Mouse (Mus musculus) ES-Bruce4 (cell line): ENCODE data around the gene Gjc2. TPM values are rescaled to one million over a fixed set of nuclear protein-coding genes. Genes with fewer than 3 reads are reported as not detected.
A peak's percentile ranks its signal among the peaks of the same experiment; 100 is the strongest.

ENCODE experiments used
- H3K27ac ChIP-seq: 2 replicates; pipeline ENCODE4 v1.5.1; 2012; ENCODE audit warnings: low read length, inconsistent platforms; ENCODE audit not compliant: insufficient read depth
- H3K27me3 ChIP-seq: 2 replicates; pipeline ENCODE4 v1.6.1; 2012; ENCODE audit warnings: mild to moderate bottlenecking, low read length, inconsistent platforms; ENCODE audit not compliant: control insufficient read depth, poor library complexity, insufficient read depth, severe bottlenecking
- H3K36me3 ChIP-seq: 2 replicates; pipeline ENCODE4 v1.6.1; 2012; ENCODE audit warnings: inconsistent platforms, mild to moderate bottlenecking, low read length, moderate library complexity; ENCODE audit not compliant: control insufficient read depth, poor library complexity, insufficient read depth, severe bottlenecking
- H3K4me1 ChIP-seq: one replicate; pipeline ENCODE4 v1.8.1; 2011; ENCODE audit warnings: low read length; ENCODE audit not compliant: control insufficient read depth, insufficient read depth
- H3K4me3 ChIP-seq: 2 replicates; pipeline ENCODE4 v1.5.1; 2011; ENCODE audit warnings: low read depth, mild to moderate bottlenecking, low read length
- H3K9ac ChIP-seq: 2 replicates; pipeline ENCODE4 v1.6.1; 2012; ENCODE audit warnings: low read depth, mild to moderate bottlenecking, inconsistent platforms; ENCODE audit not compliant: poor library complexity, severe bottlenecking
- H3K9me3 ChIP-seq: replicated peaks from 2 replicates; pipeline ENCODE4 v1.6.1; 2012; ENCODE audit warnings: mild to moderate bottlenecking, low read length, inconsistent platforms; ENCODE audit not compliant: control insufficient read depth, poor library complexity, insufficient read depth, severe bottlenecking
- CTCF ChIP-seq: IDR thresholded peaks from one replicate; pipeline ENCODE4 v1.8.1; 2011; ENCODE audit warnings: low read depth, low read length
- EP300 ChIP-seq: IDR thresholded peaks from 2 replicates; pipeline ENCODE4 v1.6.1; 2011; ENCODE audit warnings: low read depth, low read length; ENCODE audit not compliant: insufficient read depth
- POLR2A ChIP-seq: IDR thresholded peaks from one replicate; pipeline ENCODE4 v1.8.1; 2011; ENCODE audit warnings: low read length; ENCODE audit not compliant: insufficient read depth
- polyA plus RNA-seq: library from polyadenylated mRNA; stranded (reverse); fragments of >200 nt; gene quantifications from 2 replicates; pipeline ENCODE4 v1.2.4, GENCODE M21; 2011; ENCODE audit warnings: low read depth; ENCODE audit not compliant: missing spikeins, insufficient read depth, insufficient read length

Gene Gjc2
- polyA plus RNA-seq, 1 experiment = not detected

DNA sequence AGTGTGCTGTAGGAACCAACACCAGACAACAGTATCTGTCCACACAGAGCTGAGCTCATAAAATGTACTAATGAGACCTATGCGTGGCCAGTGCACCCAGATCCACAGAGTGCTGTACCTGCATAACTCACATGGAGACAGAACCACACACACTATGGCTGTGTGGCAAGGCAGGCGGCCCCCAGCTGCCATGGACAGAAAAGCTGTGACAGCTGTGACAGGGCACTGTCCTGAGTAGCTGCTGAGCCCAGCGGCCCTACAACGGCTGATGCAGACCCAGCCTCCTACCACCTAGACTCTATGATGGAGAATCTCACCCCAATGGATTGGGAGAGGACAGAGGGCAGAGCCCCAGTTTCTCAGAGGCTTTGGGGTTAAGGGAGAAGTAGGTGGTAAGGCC is 23.5 kb downstream of the Gjc2 start:
- Histone ChIP-seq H3K36me3 (no peaks in the 10 kb centered on the region), H3K9me3 (no peaks in the 10 kb centered on the region), H3K27me3 (no peaks in the 10 kb centered on the region), H3K4me1 (no peaks in the 10 kb centered on the region), H3K4me3 (peak overlapping the region; percentile 58), H3K27ac (no peak overlapping the region), H3K9ac (no peak overlapping the region)
- no peak for TF ChIP-seq POLR2A
- no peak for TF ChIP-seq EP300
- no peak for TF ChIP-seq CTCF

DNA sequence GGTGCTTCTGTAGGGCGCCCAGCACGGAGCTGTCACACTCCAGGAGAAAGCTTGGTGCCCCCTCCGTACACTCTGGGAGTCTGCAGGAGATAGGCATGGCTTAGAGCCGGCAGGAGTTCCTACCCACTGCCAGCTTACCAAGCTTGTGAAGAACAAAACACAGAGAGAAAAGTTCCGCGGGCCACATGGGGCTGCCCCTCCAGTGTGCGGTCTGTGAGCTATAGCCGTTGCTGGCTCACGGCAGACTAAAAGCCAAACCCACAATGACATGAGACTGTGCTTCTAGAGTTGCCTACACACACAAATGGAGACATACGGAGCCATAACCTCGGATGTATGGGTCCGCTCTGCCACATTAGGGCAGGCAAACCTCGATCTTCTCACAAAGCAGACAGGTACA is 23.9 kb downstream of the Gjc2 start:
- H3K9me3 ChIP-seq = no peaks in the 10 kb centered on the region
- H3K4me1 ChIP-seq = no peaks in the 10 kb centered on the region
- H3K27me3 ChIP-seq = no peaks in the 10 kb centered on the region
- peak overlapping the region; percentile 58 for H3K4me3 ChIP-seq
- no peak overlapping the region for H3K27ac ChIP-seq
- H3K9ac ChIP-seq = no peak overlapping the region
- TF ChIP-seq CTCF (no peak), POLR2A (no peak), EP300 (no peak)
- H3K36me3 ChIP-seq = no peaks in the 10 kb centered on the region

DNA sequence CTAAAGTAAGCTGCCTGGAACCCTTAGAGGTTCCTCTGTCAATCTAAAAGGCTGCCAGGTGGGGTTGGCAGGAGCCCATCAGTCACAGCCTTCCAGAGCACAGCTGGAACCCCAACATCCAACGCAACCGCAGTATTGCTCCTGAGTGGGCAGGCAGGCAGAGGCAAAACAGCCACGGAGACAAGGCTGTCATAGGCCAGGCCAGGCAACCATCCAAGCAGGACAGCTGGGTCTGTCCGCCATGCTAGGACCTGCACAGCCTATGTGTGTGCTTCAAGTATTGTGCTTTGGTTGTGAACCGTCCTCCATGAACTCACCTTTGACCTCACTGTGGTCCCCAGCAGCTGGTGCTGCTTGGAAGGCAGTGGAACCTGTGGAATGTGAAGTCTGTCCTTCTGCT is 27.1 kb downstream of the Gjc2 start:
- H3K9me3 ChIP-seq = no peaks in the 10 kb centered on the region
- no peaks in the 10 kb centered on the region for H3K27me3 ChIP-seq
- H3K36me3 ChIP-seq = no peaks in the 10 kb centered on the region
- H3K9ac ChIP-seq = no peak overlapping the region
- H3K4me3 ChIP-seq = no peak overlapping the region
- no peak for TF ChIP-seq CTCF
- TF ChIP-seq EP300 = no peak
- no peak for TF ChIP-seq POLR2A
- no peak overlapping the region for H3K27ac ChIP-seq
- H3K4me1 ChIP-seq = no peaks in the 10 kb centered on the region

DNA sequence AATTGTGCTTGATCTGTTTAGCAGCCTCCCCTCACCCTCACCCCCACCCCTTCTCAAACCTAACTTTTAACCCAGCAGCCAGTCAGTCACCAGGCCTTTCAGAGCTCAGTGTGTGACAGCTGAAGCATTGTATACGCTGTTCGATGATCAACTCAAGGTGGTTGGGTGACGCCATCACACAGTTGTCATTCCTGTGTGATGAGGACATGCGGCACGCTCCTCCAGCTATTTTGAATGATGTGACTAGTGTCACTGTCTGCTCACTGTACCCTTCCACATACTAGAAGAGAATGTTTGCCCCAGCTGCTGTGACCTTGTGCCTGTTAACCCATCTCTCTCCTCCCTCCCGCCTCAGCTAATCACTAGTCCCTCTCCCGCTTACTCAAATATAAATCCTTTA is 28.8 kb downstream of the Gjc2 start:
- no peaks in the 10 kb centered on the region for H3K36me3 ChIP-seq
- no peaks in the 10 kb centered on the region for H3K9me3 ChIP-seq
- H3K27me3 ChIP-seq = no peaks in the 10 kb centered on the region
- no peaks in the 10 kb centered on the region for H3K4me1 ChIP-seq
- no peak overlapping the region for H3K9ac ChIP-seq
- H3K27ac ChIP-seq = no peak overlapping the region
- H3K4me3 ChIP-seq = no peak overlapping the region
- TF ChIP-seq POLR2A (no peak), EP300 (no peak), CTCF (no peak)

DNA sequence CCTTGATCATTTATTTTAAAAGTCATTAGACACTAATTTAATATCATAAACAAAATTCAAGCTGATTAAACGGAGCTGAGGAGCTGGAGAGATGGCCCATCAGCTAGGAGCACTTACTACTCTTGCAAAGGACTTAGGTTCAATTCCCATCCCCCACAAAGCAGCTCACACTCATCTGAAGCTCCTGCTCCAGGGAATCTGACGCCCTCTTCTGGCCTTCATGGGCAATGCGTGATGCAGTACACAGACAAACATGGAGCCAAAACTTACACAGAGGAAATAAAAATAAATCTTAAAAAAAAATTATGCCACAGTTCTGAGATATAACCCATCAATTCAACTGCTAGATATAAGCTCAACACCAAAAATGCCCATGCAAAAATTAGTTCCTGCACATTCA is 31.3 kb downstream of the Gjc2 start:
- TF ChIP-seq CTCF (peak; percentile 82), EP300 (no peak)
- H3K36me3 ChIP-seq = no peaks in the 10 kb centered on the region
- no peaks in the 10 kb centered on the region for H3K9me3 ChIP-seq
- no peaks in the 10 kb centered on the region for H3K27me3 ChIP-seq
- no peak overlapping the region for H3K4me3 ChIP-seq
- H3K4me1 ChIP-seq = no peaks in the 10 kb centered on the region
- H3K9ac ChIP-seq = no peak overlapping the region
- no peak overlapping the region for H3K27ac ChIP-seq

DNA sequence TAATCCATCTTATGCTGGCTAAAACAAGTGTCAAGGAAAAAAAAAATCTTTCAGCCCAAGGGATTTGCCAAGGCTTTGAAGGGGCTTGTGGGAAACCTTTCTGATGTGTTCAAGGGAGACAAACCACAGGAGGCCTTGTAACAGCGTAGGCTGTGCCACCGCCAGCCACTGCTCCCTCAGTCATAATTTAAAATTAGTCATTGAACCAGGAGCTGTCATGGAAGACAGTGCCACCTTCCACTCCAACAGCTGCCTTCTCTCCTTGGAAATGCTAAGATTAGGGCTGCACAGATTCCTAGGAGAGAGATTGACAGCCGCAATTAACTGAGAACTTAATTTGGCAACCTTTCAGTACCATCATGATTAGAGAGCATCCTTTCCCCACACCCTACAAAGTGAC is 33.7 kb downstream of the Gjc2 start:
- Histone ChIP-seq H3K36me3 (no peaks in the 10 kb centered on the region), H3K27ac (no peak overlapping the region), H3K4me1 (no peaks in the 10 kb centered on the region), H3K9me3 (no peaks in the 10 kb centered on the region), H3K4me3 (no peak overlapping the region), H3K27me3 (no peaks in the 10 kb centered on the region), H3K9ac (no peak overlapping the region)
- no peak for TF ChIP-seq EP300
- no peak for TF ChIP-seq POLR2A

DNA sequence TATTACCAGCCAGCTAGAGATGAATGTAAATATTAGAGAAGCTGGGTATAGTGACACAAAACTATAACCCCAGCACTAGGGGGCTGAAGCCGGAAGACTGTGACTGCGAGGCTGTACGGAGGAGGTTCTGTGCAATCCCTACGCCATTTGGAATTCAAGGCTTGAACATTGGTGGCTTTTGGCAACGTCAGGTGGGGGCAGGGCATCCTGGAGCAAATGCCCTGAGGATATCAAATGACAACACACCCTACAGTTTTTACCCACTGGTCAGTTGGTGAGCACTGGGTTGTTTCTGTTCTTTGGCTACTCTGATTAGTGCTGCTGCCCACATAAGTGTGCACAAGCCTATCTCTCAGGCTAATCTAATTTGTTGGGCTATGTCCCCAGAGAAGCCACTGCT is 40.1 kb downstream of the Gjc2 start:
- H3K27me3 ChIP-seq = no peaks in the 10 kb centered on the region
- TF ChIP-seq POLR2A = no peak
- no peak for TF ChIP-seq CTCF
- TF ChIP-seq EP300 = no peak
- H3K4me1 ChIP-seq = no peaks in the 10 kb centered on the region
- H3K4me3 ChIP-seq = no peak overlapping the region
- H3K36me3 ChIP-seq = no peaks in the 10 kb centered on the region
- H3K27ac ChIP-seq = no peak overlapping the region
- H3K9ac ChIP-seq = no peak overlapping the region
- no peaks in the 10 kb centered on the region for H3K9me3 ChIP-seq
